Mouse (Mus musculus) ovary, adult 2 months (tissue): ENCODE measurements around the gene Ubr1. TPM values are rescaled to one million over a fixed set of nuclear protein-coding genes. Genes with fewer than 3 reads are reported as not detected.

Experiments used
- polyA plus RNA-seq: library from polyadenylated mRNA; depleted of rRNA; stranded (reverse); fragments of >200 nt; gene quantifications from 2 replicates; pipeline ENCODE4 v1.2.3, GENCODE M21; 2012; rRNA removed

The Ubr1 gene
- 38.9 and 39.3 TPM in 2 replicates for polyA plus RNA-seq

DNA sequence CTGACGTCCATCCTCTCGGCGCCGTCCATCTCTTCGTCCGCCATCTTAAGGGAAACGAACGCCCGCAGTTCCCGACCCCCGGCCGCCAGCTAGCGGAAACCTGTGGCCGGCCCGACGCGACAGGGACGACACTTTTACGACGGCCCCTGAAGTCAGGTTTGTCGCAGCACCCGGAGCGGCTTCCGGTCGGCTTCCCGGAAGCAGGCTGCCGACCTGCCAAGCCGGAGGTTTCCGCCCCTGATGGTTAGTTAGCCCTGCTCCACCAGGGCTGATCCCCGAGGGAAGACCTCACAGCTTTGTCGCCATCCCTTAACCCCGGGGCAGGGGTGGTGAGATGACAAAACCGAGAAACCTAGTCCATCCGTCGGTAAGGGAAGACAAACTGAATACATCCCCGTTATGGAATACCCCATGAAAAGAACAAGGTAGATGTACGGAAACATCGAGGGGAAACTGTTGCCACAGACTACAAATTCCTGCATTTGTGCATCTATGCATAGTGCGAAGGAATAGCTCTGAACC lies at the start of gene Ubr1:
Gene Ubr1, minus strand, starts transcription at position 157 of the 522 bp plus-strand sequence.

GRCm38 (mm10) chr2:121007925-121008663 lies 37.6 kb upstream of the Ubr1 start, which contains the start of gene Ccndbp1:
Ccndbp1 (plus strand) TSS chr2:121008403.

GRCm38 (mm10) chr2:120976990-120977925 lies 6.7 kb upstream of the Ubr1 start, which contains the start of gene Tmem62:
Tmem62 (plus strand) TSS chr2:120977017.

DNA sequence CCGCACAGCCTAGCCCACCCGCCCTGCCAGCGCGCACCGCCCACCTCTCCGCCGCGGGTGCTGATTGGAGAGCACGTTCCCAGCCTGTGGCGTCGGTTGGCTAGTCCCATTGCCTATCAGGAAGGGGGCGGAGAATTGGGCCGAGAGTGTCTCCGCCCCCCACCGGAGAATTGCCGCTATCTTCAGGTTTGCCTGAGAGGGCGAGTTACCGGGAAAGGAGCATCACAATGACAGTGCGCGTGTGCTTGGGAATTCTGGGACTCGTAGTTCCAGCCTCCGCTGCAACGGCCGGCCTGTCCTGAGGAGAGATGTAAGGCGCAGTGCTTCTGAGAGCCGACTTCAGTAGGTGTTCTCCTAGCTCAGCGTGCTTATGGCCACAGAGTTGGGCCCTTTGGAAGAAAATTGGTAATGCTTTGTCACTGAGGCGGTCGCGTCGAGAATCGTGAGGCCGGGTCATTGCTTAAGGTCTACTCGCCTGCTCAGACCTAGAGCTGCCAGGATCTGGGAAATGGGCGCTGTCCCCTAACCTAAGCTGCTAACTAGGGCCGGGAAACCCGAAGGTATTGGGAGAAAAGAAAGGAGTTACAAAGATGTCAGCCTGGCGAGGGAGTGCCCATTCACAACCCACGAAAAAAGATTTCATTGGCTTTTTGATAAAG lies 120.0 kb downstream of the Ubr1 start, which contains the start of gene Ttbk2:
Gene Ttbk2, minus strand, starts transcription at position 181 of the 659 bp plus-strand sequence.

GRCm38 (mm10) chr2:120849449-120850423 lies 120.8 kb downstream of the Ubr1 start, which contains the start of gene Cdan1:
Cdan1 (minus strand) TSS chr2:120850128.

Other genes starting within 250 kb of the Ubr1 start
- 38.8 and 53.5 TPM in 2 replicates for gene Cdan1, start 120.6 kb downstream of the Ubr1 start, polyA plus RNA-seq
- 4.9 and 5.1 TPM in 2 replicates for gene Ttbk2, start 120.1 kb downstream of the Ubr1 start, polyA plus RNA-seq
- 6.1 and 6.5 TPM in 2 replicates for gene Tmem62, start 6.3 kb upstream of the Ubr1 start, polyA plus RNA-seq
- gene Ccndbp1, start 37.7 kb upstream of the Ubr1 start, polyA plus RNA-seq, result 11.6 and 15.0 TPM in 2 replicates
- 0.09 and 0.28 TPM in 2 replicates for gene Epb42, start 66.4 kb upstream of the Ubr1 start, polyA plus RNA-seq
- 0.05 TPM in 1 of 2 replicates, not detected in the other for gene Tgm5, start 115.1 kb upstream of the Ubr1 start, polyA plus RNA-seq
- 0.12 TPM in 1 of 2 replicates, not detected in the other for gene Tgm7, start 139.1 kb upstream of the Ubr1 start, polyA plus RNA-seq
- 3.1 and 8.3 TPM in 2 replicates for gene Adal, start 169.7 kb upstream of the Ubr1 start, polyA plus RNA-seq
- 14.1 and 18.8 TPM in 2 replicates for gene Lcmt2, start 169.9 kb upstream of the Ubr1 start, polyA plus RNA-seq
- 33.2 and 35.6 TPM in 2 replicates for gene Tubgcp4, start 199.9 kb upstream of the Ubr1 start, polyA plus RNA-seq
- gene Zscan29, start 200.4 kb upstream of the Ubr1 start, polyA plus RNA-seq, result 2.4 and 3.1 TPM in 2 replicates